Mouse (Mus musculus) limb, embryonic 11.5 days (tissue): ENCODE measurements around the gene Rufy2. TPM values are rescaled to one million over a fixed set of nuclear protein-coding genes. Genes with fewer than 3 reads are reported as not detected.
A peak's percentile ranks its signal among the peaks of the same experiment; 100 is the strongest.

ENCODE experiments used
- ATAC-seq: fragments of 200-750 bp; cut with Nextera tagmentation; 2 replicates; pipeline ENCODE4 v1.8.0; 2017; ENCODE audit warnings: low read depth; ENCODE audit not compliant: insufficient number of reproducible peaks, low FRiP score, low TSS enrichment
- DNase-seq: peaks from one replicate; pipeline ENCODE4 v3.0.0-alpha.2; 2015; ENCODE audit warnings: low spot score
- H3K27ac ChIP-seq: fragments of 300-500 bp; sonication (generic); replicated peaks from 2 replicates; pipeline ENCODE4 v1.5.1; 2014; ENCODE audit warnings: low read depth, mild to moderate bottlenecking, low read length
- H3K27me3 ChIP-seq: fragments of 300-500 bp; sonication (generic); 2 replicates; pipeline ENCODE4 v1.6.1; 2014; ENCODE audit warnings: mild to moderate bottlenecking, low read length, mixed read lengths; ENCODE audit not compliant: control insufficient read depth, insufficient read depth
- H3K36me3 ChIP-seq: fragments of 300-500 bp; sonication (generic); 2 replicates; pipeline ENCODE4 v1.6.1; 2014; ENCODE audit warnings: mild to moderate bottlenecking, low read length, moderate library complexity, mixed read lengths; ENCODE audit not compliant: control insufficient read depth, insufficient read depth
- H3K4me1 ChIP-seq: fragments of 300-500 bp; sonication (generic); 2 replicates; pipeline ENCODE4 v1.6.1; 2014; ENCODE audit warnings: low read length, mixed read lengths; ENCODE audit not compliant: control insufficient read depth, insufficient read depth
- H3K4me2 ChIP-seq: fragments of 300-500 bp; sonication (generic); 2 replicates; pipeline ENCODE4 v1.6.1; 2014; ENCODE audit warnings: low read depth, mild to moderate bottlenecking, moderate library complexity; ENCODE audit not compliant: severe bottlenecking
- H3K4me3 ChIP-seq: fragments of 300-500 bp; sonication (generic); 2 replicates; pipeline ENCODE4 v1.5.1; 2014; ENCODE audit warnings: low read depth, low read length
- H3K9ac ChIP-seq: fragments of 300-500 bp; sonication (generic); 2 replicates; pipeline ENCODE4 v1.6.1; 2014; ENCODE audit warnings: mild to moderate bottlenecking, low read length
- H3K9me3 ChIP-seq: fragments of 300-500 bp; sonication (generic); 2 replicates; pipeline ENCODE4 v1.6.1; 2016; ENCODE audit warnings: low read length; ENCODE audit not compliant: control insufficient read depth
- WGBS: fragments of 180-500 bp; shearing (Covaris S2); extraction: QIAGEN DNeasy Blood & Tissue Kit; methylation state at CpG from one replicate; pipeline ENCODE4 v1.1.7; 2014; 5-methylcytosine and 5-hydroxymethylcytosine counted together
- polyA plus RNA-seq: library from polyadenylated mRNA; unstranded; fragments of >200 nt; fragmentation: Nextera tagmentation; extraction: Ambion mirVana; gene quantifications from 2 replicates; pipeline ENCODE4 v1.2.1, GENCODE M21; 2014

Gene Rufy2
- polyA plus RNA-seq, 1 experiment from 2014 or later = 20.5 TPM

DNA sequence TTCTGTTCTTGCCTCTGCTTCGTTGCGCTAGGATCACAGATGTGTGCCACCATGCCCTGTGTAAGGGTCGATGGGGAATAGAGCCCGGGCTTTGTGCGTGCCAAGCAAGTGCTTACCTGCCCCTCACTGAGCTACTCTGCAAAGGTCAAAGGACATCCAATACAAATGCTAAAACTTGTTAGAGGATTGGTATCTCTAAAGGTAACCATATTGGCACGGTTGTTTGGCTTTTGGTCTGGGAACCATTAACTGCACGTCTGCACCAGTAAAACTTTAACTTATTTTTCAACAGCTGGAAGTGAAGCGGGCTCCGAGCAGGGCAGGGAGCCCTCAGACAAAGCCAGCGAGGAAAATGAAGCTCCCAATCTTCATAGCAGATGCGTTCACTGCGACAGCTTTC lies 81.2 kb downstream of the Rufy2 start:
- no peak for ATAC-seq

DNA sequence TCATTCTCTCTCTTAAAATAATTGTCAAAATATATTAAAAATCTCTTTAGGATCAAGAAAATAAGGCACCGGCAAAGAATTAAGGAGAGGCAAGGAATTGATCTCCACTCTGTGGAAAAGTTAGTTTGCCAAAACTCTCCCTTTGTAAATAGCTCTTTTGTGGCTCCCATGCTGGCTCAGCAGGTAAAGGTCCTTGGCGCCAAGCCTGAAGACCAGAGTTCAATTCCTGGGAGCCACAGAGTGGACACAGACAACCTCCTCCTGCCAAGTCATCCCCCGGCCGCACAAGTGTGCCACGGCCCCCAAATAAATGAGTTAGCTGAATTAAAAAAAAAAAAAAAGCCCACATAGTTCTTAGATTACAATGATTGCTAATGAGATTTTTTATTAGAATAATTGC lies 82.7 kb downstream of the Rufy2 start:
- ATAC-seq (no peak), DNase-seq (no peak)
- H3K9me3 ChIP-seq = no peaks in the 10 kb centered on the region
- H3K4me1 ChIP-seq = no peaks in the 10 kb centered on the region
- no peak overlapping the region for H3K4me2 ChIP-seq
- H3K27me3 ChIP-seq = no peaks in the 10 kb centered on the region
- no peak overlapping the region for H3K27ac ChIP-seq
- no peak overlapping the region for H3K9ac ChIP-seq
- 94% methylated on average over 5 of the region's 5 CpGs for WGBS
- H3K4me3 ChIP-seq = no peak overlapping the region
- no peaks in the 10 kb centered on the region for H3K36me3 ChIP-seq

More for the DNA sequence above, 81.2 kb downstream of the Rufy2 start:
- no peak for DNase-seq
- Histone ChIP-seq H3K27me3 (no peaks in the 10 kb centered on the region), H3K36me3 (no peaks in the 10 kb centered on the region), H3K9me3 (no peaks in the 10 kb centered on the region), H3K4me1 (no peaks in the 10 kb centered on the region), H3K4me3 (no peak overlapping the region), H3K4me2 (no peak overlapping the region), H3K27ac (no peak overlapping the region), H3K9ac (no peak overlapping the region)
- WGBS = 73% methylated on average over 12 of the region's 12 CpGs

DNA sequence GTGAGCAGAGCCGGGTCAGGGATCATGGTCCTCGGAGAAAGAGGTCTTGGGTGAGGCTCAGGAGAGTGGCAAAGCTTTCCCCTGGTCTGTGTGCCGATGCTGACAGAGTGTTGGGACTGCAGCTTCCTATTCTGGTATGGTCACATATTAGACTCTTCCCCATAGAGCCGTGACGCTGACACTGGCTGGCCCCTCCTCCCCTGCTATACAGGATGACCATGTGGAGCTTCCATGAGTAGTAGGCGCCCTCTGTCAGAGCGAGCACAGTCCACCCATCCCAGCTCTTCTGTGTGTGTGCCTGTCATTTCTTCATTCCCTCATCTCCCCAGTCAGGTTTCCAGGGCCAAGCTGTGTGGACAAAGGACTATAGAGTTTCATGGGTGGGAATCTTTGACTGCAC lies 83.3 kb downstream of the Rufy2 start:
- no peak overlapping the region for H3K4me2 ChIP-seq
- no peak for ATAC-seq
- no peaks in the 10 kb centered on the region for H3K36me3 ChIP-seq
- H3K27ac ChIP-seq = no peak overlapping the region
- DNase-seq = no peak
- WGBS = 79% methylated on average over 7 of the region's 7 CpGs
- H3K4me1 ChIP-seq = no peaks in the 10 kb centered on the region
- H3K27me3 ChIP-seq = no peaks in the 10 kb centered on the region
- no peak overlapping the region for H3K4me3 ChIP-seq
- no peaks in the 10 kb centered on the region for H3K9me3 ChIP-seq
- no peak overlapping the region for H3K9ac ChIP-seq

DNA sequence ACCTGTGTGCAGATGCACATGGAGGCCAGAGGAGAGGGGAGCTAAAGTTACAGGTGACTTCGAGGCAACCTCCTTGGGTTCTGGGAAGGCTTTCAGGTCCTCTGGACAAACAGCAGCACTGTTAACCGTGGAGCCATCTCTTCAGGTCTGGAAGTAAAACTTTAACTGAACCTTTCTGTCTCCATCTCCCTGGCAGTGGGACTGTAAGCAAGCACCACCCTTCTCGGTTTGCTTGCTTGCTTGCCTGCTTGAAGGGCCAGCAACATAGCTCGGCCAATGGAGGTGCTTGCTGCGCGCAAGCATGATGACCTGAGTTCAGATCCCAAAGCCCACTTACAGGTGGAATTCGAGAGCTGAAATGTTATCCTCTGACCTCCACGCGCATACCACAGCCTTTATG lies 84.5 kb downstream of the Rufy2 start:
- WGBS = 85% methylated on average over 9 of the region's 9 CpGs
- no peak overlapping the region for H3K9ac ChIP-seq
- no peaks in the 10 kb centered on the region for H3K9me3 ChIP-seq
- no peak for ATAC-seq
- no peaks in the 10 kb centered on the region for H3K4me1 ChIP-seq
- no peak overlapping the region for H3K27ac ChIP-seq
- no peak overlapping the region for H3K4me3 ChIP-seq
- no peaks in the 10 kb centered on the region for H3K27me3 ChIP-seq
- no peak overlapping the region for H3K4me2 ChIP-seq
- no peak for DNase-seq
- no peaks in the 10 kb centered on the region for H3K36me3 ChIP-seq

DNA sequence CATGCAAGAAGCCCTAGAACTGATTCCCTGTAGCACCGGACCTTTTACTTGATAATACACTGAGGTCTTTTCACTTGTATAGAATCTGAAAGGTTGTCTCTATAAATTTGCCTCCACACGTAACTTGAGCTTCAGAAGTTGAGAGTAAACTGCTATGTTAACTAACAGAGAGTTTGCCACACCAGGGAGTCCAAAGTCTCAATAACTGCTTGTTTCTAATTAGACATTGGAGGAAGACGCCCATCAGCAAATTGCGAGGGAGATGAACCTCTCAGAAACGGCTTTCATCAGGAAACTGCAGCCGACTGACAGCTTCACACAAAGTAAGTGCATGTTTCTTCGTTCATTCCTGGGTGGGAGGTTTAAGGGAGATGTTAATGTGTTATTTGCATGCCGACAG lies 85.5 kb downstream of the Rufy2 start:
- DNase-seq = no peak
- no peaks in the 10 kb centered on the region for H3K36me3 ChIP-seq
- WGBS = 59% methylated on average over 8 of the region's 8 CpGs
- H3K4me3 ChIP-seq = no peak overlapping the region
- no peak overlapping the region for H3K4me2 ChIP-seq
- H3K27ac ChIP-seq = no peak overlapping the region
- no peaks in the 10 kb centered on the region for H3K9me3 ChIP-seq
- H3K27me3 ChIP-seq = no peaks in the 10 kb centered on the region
- H3K4me1 ChIP-seq = no peaks in the 10 kb centered on the region
- no peak overlapping the region for H3K9ac ChIP-seq
- ATAC-seq = no peak

DNA sequence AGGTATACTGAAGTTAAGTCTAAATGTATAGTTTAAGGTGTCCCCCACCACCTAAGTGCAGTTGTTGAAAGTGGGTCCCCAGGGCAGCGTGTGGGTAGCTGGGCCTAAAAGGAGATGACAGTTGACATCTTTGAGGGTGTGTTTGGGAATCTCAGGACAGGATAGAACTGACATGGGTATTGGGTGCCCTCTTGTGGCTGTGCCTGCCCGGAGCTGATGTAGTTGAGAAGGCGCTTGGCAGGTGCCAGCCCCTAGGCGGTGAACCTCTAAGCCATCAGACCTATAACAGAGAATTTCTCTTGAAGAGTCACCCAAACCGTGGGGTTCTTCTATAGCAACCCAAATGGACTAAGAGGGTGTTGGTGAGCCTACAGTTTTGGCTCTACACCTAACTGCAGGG lies 86.0 kb downstream of the Rufy2 start:
- no peaks in the 10 kb centered on the region for H3K4me1 ChIP-seq
- H3K36me3 ChIP-seq = no peaks in the 10 kb centered on the region
- no peak overlapping the region for H3K4me2 ChIP-seq
- no peak for ATAC-seq
- no peak overlapping the region for H3K9ac ChIP-seq
- no peaks in the 10 kb centered on the region for H3K9me3 ChIP-seq
- DNase-seq = peak; percentile 83
- no peak overlapping the region for H3K4me3 ChIP-seq
- no peak overlapping the region for H3K27ac ChIP-seq
- no peaks in the 10 kb centered on the region for H3K27me3 ChIP-seq
- WGBS = 14% methylated on average over 5 of the region's 5 CpGs

Other genes with a start within 250 kb of the Rufy2 start
- gene Ccar1, start 187.9 kb upstream of the Rufy2 start, polyA plus RNA-seq = 181 and 192 TPM in 2 replicates
- 34.0 and 41.1 TPM in 2 replicates for gene Tet1, start 71.2 kb upstream of the Rufy2 start, polyA plus RNA-seq
- 10.7 and 12.2 TPM in 2 replicates for gene Slc25a16, start 59.6 kb upstream of the Rufy2 start, polyA plus RNA-seq
- 36.0 and 39.0 TPM in 2 replicates for gene Dna2, start 33.2 kb upstream of the Rufy2 start, polyA plus RNA-seq
- gene Hnrnph3, start 44.0 kb downstream of the Rufy2 start, polyA plus RNA-seq = 116 and 141 TPM in 2 replicates
- gene Pbld2, start 44.1 kb downstream of the Rufy2 start, polyA plus RNA-seq = 0.73 and 0.88 TPM in 2 replicates
- 1.7 and 2.1 TPM in 2 replicates for gene Pbld1, start 79.9 kb downstream of the Rufy2 start, polyA plus RNA-seq
- 0.56 TPM in 1 of 2 replicates, not detected in the other for gene Atoh7, start 119.4 kb downstream of the Rufy2 start, polyA plus RNA-seq
- 0.45 and 0.60 TPM in 2 replicates for gene Mypn, start 223.7 kb downstream of the Rufy2 start, polyA plus RNA-seq